Mouse (Mus musculus): ENCODE measurements at regions not wholly inside any gene's neighbourhood (a gene's known extent, or its start where the extent isn't known, plus 50 kb on each side); places are given as distances from the start of the nearest gene placed in this dataset.
A peak's percentile ranks its signal among the peaks of the same experiment; 100 is the strongest.

- Histone ChIP-seq H3K36me3 (ENCODE audit: control insufficient read depth, insufficient read depth, low read length) (no peaks in the 10 kb centered on the region), H3K27me3 (ENCODE audit: control insufficient read depth, insufficient read depth, low read length) (no peaks in the 10 kb centered on the region), H3K4me2 (ENCODE audit: low read depth) (no peak overlapping the region), H3K4me3 (ENCODE audit: low read depth, low read length) (no peak overlapping the region), H3K9me3 (ENCODE audit: control insufficient read depth, low read length) (no peaks in the 10 kb centered on the region), H3K9ac (ENCODE audit: low read length) (no peak overlapping the region), H3K4me1 (ENCODE audit: control insufficient read depth, insufficient read depth, low read length) (no peaks in the 10 kb centered on the region), H3K27ac (ENCODE audit: low read depth, low read length) (no peak overlapping the region)
- no peak for DNase-seq (ENCODE audit: low spot score)
- 89% methylated on average over 3 of the region's 3 CpGs for WGBS
- no peak for ATAC-seq (ENCODE audit: insufficient read depth, low FRiP score, low TSS enrichment)
Measured at GRCm38 (mm10) chr11:66605998-66606397, 80.2 kb upstream of the Shisa6 start.

GRCm38 (mm10) chr11:66606646-66607045 is 80.9 kb upstream of the Shisa6 start:
- no peak overlapping the region for H3K9ac ChIP-seq (ENCODE audit: low read length)
- no peaks in the 10 kb centered on the region for H3K9me3 ChIP-seq (ENCODE audit: control insufficient read depth, low read length)
- WGBS, result 67% methylated on average over 9 of the region's 9 CpGs
- no peaks in the 10 kb centered on the region for H3K36me3 ChIP-seq (ENCODE audit: control insufficient read depth, insufficient read depth, low read length)
- H3K27ac ChIP-seq (ENCODE audit: low read depth, low read length), result no peak overlapping the region
- no peaks in the 10 kb centered on the region for H3K27me3 ChIP-seq (ENCODE audit: control insufficient read depth, insufficient read depth, low read length)
- ATAC-seq (ENCODE audit: insufficient read depth, low FRiP score, low TSS enrichment), result no peak
- H3K4me3 ChIP-seq (ENCODE audit: low read depth, low read length), result no peak overlapping the region
- no peak for DNase-seq (ENCODE audit: low spot score)
- H3K4me1 ChIP-seq (ENCODE audit: control insufficient read depth, insufficient read depth, low read length), result no peaks in the 10 kb centered on the region
- no peak overlapping the region for H3K4me2 ChIP-seq (ENCODE audit: low read depth)

- Histone ChIP-seq H3K9ac (ENCODE audit: low read length) (no peak overlapping the region), H3K36me3 (ENCODE audit: control insufficient read depth, insufficient read depth, low read length) (no peaks in the 10 kb centered on the region), H3K27me3 (ENCODE audit: control insufficient read depth, insufficient read depth, low read length) (no peaks in the 10 kb centered on the region), H3K4me3 (ENCODE audit: low read depth, low read length) (no peak overlapping the region), H3K9me3 (ENCODE audit: control insufficient read depth, low read length) (no peaks in the 10 kb centered on the region), H3K4me1 (ENCODE audit: control insufficient read depth, insufficient read depth, low read length) (no peaks in the 10 kb centered on the region), H3K4me2 (ENCODE audit: low read depth) (no peak overlapping the region), H3K27ac (ENCODE audit: low read depth, low read length) (no peak overlapping the region)
- DNase-seq (ENCODE audit: low spot score), result no peak
- ATAC-seq (ENCODE audit: insufficient read depth, low FRiP score, low TSS enrichment), result no peak
- 85% methylated on average over 2 of the region's 2 CpGs for WGBS
Measured at GRCm38 (mm10) chr11:66609733-66610132, 84.0 kb upstream of the Shisa6 start.

- Histone ChIP-seq H3K9me3 (ENCODE audit: control insufficient read depth, low read length) (no peaks in the 10 kb centered on the region), H3K4me2 (ENCODE audit: low read depth) (no peak overlapping the region), H3K27ac (ENCODE audit: low read depth, low read length) (no peak overlapping the region), H3K27me3 (ENCODE audit: control insufficient read depth, insufficient read depth, low read length) (no peaks in the 10 kb centered on the region), H3K4me3 (ENCODE audit: low read depth, low read length) (no peak overlapping the region), H3K4me1 (ENCODE audit: control insufficient read depth, insufficient read depth, low read length) (no peaks in the 10 kb centered on the region), H3K9ac (ENCODE audit: low read length) (no peak overlapping the region), H3K36me3 (ENCODE audit: control insufficient read depth, insufficient read depth, low read length) (no peaks in the 10 kb centered on the region)
- DNase-seq (ENCODE audit: low spot score) (peak; percentile 35), ATAC-seq (ENCODE audit: insufficient read depth, low FRiP score, low TSS enrichment) (no peak; the same call in 1 of the 2 replicates)
- 25% methylated on average over 6 of the region's 6 CpGs for WGBS
Measured at GRCm38 (mm10) chr11:66613150-66613549, 87.4 kb upstream of the Shisa6 start.

- no peak overlapping the region for H3K27ac ChIP-seq (ENCODE audit: low read depth, low read length)
- no peaks in the 10 kb centered on the region for H3K9me3 ChIP-seq (ENCODE audit: control insufficient read depth, low read length)
- ATAC-seq (ENCODE audit: insufficient read depth, low FRiP score, low TSS enrichment), result no peak
- no peak overlapping the region for H3K4me2 ChIP-seq (ENCODE audit: low read depth)
- H3K9ac ChIP-seq (ENCODE audit: low read length), result no peak overlapping the region
- H3K27me3 ChIP-seq (ENCODE audit: control insufficient read depth, insufficient read depth, low read length), result no peaks in the 10 kb centered on the region
- no peak overlapping the region for H3K4me3 ChIP-seq (ENCODE audit: low read depth, low read length)
- WGBS, result 86% methylated on average over 4 of the region's 4 CpGs
- no peaks in the 10 kb centered on the region for H3K4me1 ChIP-seq (ENCODE audit: control insufficient read depth, insufficient read depth, low read length)
- H3K36me3 ChIP-seq (ENCODE audit: control insufficient read depth, insufficient read depth, low read length), result no peaks in the 10 kb centered on the region
- DNase-seq (ENCODE audit: low spot score), result no peak
Measured at GRCm38 (mm10) chr11:66625491-66625890, 99.7 kb upstream of the Shisa6 start.

- H3K9me3 ChIP-seq (ENCODE audit: control insufficient read depth, low read length), result no peaks in the 10 kb centered on the region
- no peak overlapping the region for H3K4me3 ChIP-seq (ENCODE audit: low read depth, low read length)
- no peak overlapping the region for H3K9ac ChIP-seq (ENCODE audit: low read length)
- WGBS, result 82% methylated on average over 3 of the region's 3 CpGs
- no peaks in the 10 kb centered on the region for H3K4me1 ChIP-seq (ENCODE audit: control insufficient read depth, insufficient read depth, low read length)
- no peak overlapping the region for H3K4me2 ChIP-seq (ENCODE audit: low read depth)
- H3K36me3 ChIP-seq (ENCODE audit: control insufficient read depth, insufficient read depth, low read length), result no peaks in the 10 kb centered on the region
- ATAC-seq (ENCODE audit: insufficient read depth, low FRiP score, low TSS enrichment), result no peak
- no peaks in the 10 kb centered on the region for H3K27me3 ChIP-seq (ENCODE audit: control insufficient read depth, insufficient read depth, low read length)
- no peak for DNase-seq (ENCODE audit: low spot score)
- H3K27ac ChIP-seq (ENCODE audit: low read depth, low read length), result no peak overlapping the region
Measured at GRCm38 (mm10) chr11:66656810-66657209, 131.0 kb upstream of the Shisa6 start.

GRCm38 (mm10) chr11:66674581-66674980 is 148.8 kb upstream of the Shisa6 start:
- Histone ChIP-seq H3K9me3 (ENCODE audit: control insufficient read depth, low read length) (no peaks in the 10 kb centered on the region), H3K4me1 (ENCODE audit: control insufficient read depth, insufficient read depth, low read length) (no peaks in the 10 kb centered on the region), H3K27ac (ENCODE audit: low read depth, low read length) (no peak overlapping the region), H3K36me3 (ENCODE audit: control insufficient read depth, insufficient read depth, low read length) (no peaks in the 10 kb centered on the region), H3K27me3 (ENCODE audit: control insufficient read depth, insufficient read depth, low read length) (no peaks in the 10 kb centered on the region), H3K9ac (ENCODE audit: low read length) (no peak overlapping the region), H3K4me2 (ENCODE audit: low read depth) (no peak overlapping the region), H3K4me3 (ENCODE audit: low read depth, low read length) (no peak overlapping the region)
- 48% methylated on average over 2 of the region's 2 CpGs for WGBS
- DNase-seq (ENCODE audit: low spot score) (no peak), ATAC-seq (ENCODE audit: insufficient read depth, low FRiP score, low TSS enrichment) (no peak)

- no peak overlapping the region for H3K4me3 ChIP-seq (ENCODE audit: low read depth, low read length)
- no peak overlapping the region for H3K9ac ChIP-seq (ENCODE audit: low read length)
- no peaks in the 10 kb centered on the region for H3K4me1 ChIP-seq (ENCODE audit: control insufficient read depth, insufficient read depth, low read length)
- ATAC-seq (ENCODE audit: insufficient read depth, low FRiP score, low TSS enrichment), result no peak
- no peaks in the 10 kb centered on the region for H3K9me3 ChIP-seq (ENCODE audit: control insufficient read depth, low read length)
- no peaks in the 10 kb centered on the region for H3K36me3 ChIP-seq (ENCODE audit: control insufficient read depth, insufficient read depth, low read length)
- no peak overlapping the region for H3K27ac ChIP-seq (ENCODE audit: low read depth, low read length)
- H3K4me2 ChIP-seq (ENCODE audit: low read depth), result no peak overlapping the region
- WGBS, result 67% methylated on average over 4 of the region's 4 CpGs
- no peak for DNase-seq (ENCODE audit: low spot score)
- no peaks in the 10 kb centered on the region for H3K27me3 ChIP-seq (ENCODE audit: control insufficient read depth, insufficient read depth, low read length)
Measured at GRCm38 (mm10) chr11:66680057-66680621, 154.4 kb upstream of the Shisa6 start.

- no peaks in the 10 kb centered on the region for H3K36me3 ChIP-seq (ENCODE audit: control insufficient read depth, insufficient read depth, low read length)
- no peaks in the 10 kb centered on the region for H3K4me1 ChIP-seq (ENCODE audit: control insufficient read depth, insufficient read depth, low read length)
- no peaks in the 10 kb centered on the region for H3K27me3 ChIP-seq (ENCODE audit: control insufficient read depth, insufficient read depth, low read length)
- WGBS, result 92% methylated on average over 4 of the region's 4 CpGs
- DNase-seq (ENCODE audit: low spot score) (no peak), ATAC-seq (ENCODE audit: insufficient read depth, low FRiP score, low TSS enrichment) (no peak)
- no peak overlapping the region for H3K4me3 ChIP-seq (ENCODE audit: low read depth, low read length)
- no peak overlapping the region for H3K27ac ChIP-seq (ENCODE audit: low read depth, low read length)
- no peak overlapping the region for H3K9ac ChIP-seq (ENCODE audit: low read length)
- H3K9me3 ChIP-seq (ENCODE audit: control insufficient read depth, low read length), result no peaks in the 10 kb centered on the region
- no peak overlapping the region for H3K4me2 ChIP-seq (ENCODE audit: low read depth)
Measured at GRCm38 (mm10) chr11:66681892-66682291, 156.1 kb upstream of the Shisa6 start.

Measured in neural tube, embryonic 11.5 days (tissue).